Comparison of ENCODE assay signal across 14 mouse cellular contexts in the genomic region with DNA sequence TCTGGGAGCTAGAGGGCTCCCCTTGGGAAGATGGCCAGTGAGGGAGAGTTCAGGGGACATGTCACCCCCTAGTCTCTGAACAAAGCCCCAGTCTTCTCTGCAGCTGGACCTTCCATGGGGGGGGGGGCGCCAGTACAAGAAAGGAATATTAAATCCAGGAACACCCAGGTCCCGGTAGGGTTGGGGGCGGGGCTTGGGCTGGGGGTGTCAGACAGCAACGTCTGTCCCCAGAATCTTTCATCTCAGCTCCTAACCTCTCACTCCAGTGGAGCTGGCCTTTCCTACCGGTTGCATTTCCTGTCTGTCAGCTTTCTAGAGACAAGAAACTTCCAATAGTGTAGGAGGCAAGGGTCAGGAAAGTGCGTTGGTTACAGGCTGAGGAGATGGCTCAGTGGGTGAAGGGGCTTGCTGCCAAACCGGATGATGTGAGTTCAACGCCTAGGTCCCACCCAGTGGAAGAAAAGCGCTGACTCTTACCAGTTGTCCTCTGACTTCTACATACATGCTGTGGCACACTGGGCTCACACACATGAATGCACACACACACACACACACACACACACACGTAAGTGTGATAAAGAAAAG.
DNase-seq lines count a peak whose midpoint lies in the region; ATAC-seq and TF ChIP-seq lines count a peak whose summit lies in the region.
"Had no signal": no experiment of that assay in that cellular context is flagged by ENCODE, and none has a peak within 500 bp of the region (broad histone marks: within the 10 kb centered on the region; RNA-seq: fewer than 3 reads in every experiment).

No protein-coding gene starts in this region.

- H3K36me3 ChIP-seq in heart, embryonic 15.5 days = no peaks in the 10 kb centered on the region
- H3K36me3 ChIP-seq in testis, adult 2 months (ENCODE audit: control insufficient read depth, insufficient read depth, low read length) = no peaks in the 10 kb centered on the region

- TF ChIP-seq POLR2A in testis, adult 2 months (IDR thresholded peaks at IDR 0.05; ENCODE audit: control insufficient read depth, low read depth, low read length) = no peak

- TF ChIP-seq CTCF in layer of hippocampus, adult 2 months (conservative IDR thresholded peaks at IDR 0.05) = no peak
- TF ChIP-seq CTCF in testis, adult 2 months (IDR thresholded peaks at IDR 0.05; ENCODE audit: control insufficient read depth, insufficient read depth, insufficient replicate concordance, low read depth, low read length) = no peak

- H3K4me3 ChIP-seq in heart, embryonic 15.5 days = no peak overlapping the region
- H3K4me3 ChIP-seq in layer of hippocampus, adult 2 months = no peak overlapping the region
- H3K4me3 ChIP-seq in testis, adult 2 months (ENCODE audit: control insufficient read depth, low read depth, low read length) = peak overlapping the region; percentile 27
- H3K4me3 ChIP-seq: limb, embryonic 12.5 days; neural tube, embryonic 12.5 days had no signal

- H3K27me3 ChIP-seq in heart, embryonic 15.5 days = no peaks in the 10 kb centered on the region
- no peaks in the 10 kb centered on the region for H3K27me3 ChIP-seq in testis, adult 2 months (ENCODE audit: control insufficient read depth, insufficient read depth, low read length)
- H3K27me3 ChIP-seq: limb, embryonic 12.5 days; neural tube, embryonic 12.5 days had no signal

- peaks cover 28% of the 10 kb centered on the region for H3K4me1 ChIP-seq in heart, embryonic 15.5 days (replicated peaks)
- H3K4me1 ChIP-seq in testis, adult 2 months (ENCODE audit: control insufficient read depth, insufficient read depth, low read length) = peaks cover 2% of the 10 kb centered on the region; the same call in 1 of the 2 replicates

- no peak overlapping the region for H3K4me2 ChIP-seq in heart, embryonic 15.5 days
- H3K4me2 ChIP-seq: limb, embryonic 12.5 days; midbrain, embryonic 11.5 days; neural tube, embryonic 12.5 days had no signal

- WGBS in heart, embryonic 15.5 days = 46% methylated on average over 10 of the region's 10 CpGs

- ATAC-seq in heart, embryonic 15.5 days (replicated peaks; ENCODE audit: insufficient number of reproducible peaks, insufficient read depth, low FRiP score, low read depth) = no peak

- DNase-seq in heart, adult 11 months = no peak
- no peak for DNase-seq in layer of hippocampus, adult 2 months (ENCODE audit: low spot score in 2 of 2)
- no peak for DNase-seq in layer of hippocampus, postnatal 36 days
- DNase-seq in testis, postnatal 14 days (ENCODE audit: low spot score) = no peak
- peak; percentile 57 to 64 for DNase-seq in thymus, postnatal 36 days
- DNase-seq in right cerebral cortex, adult 18-20 months = no peak
- DNase-seq: adrenal gland, adult 8-10 months; cerebellum, postnatal 14 days; retina, postnatal 1 day had no signal

- no peak overlapping the region for H3K9ac ChIP-seq in heart, embryonic 15.5 days
- H3K9ac ChIP-seq: limb, embryonic 12.5 days; neural tube, embryonic 12.5 days had no signal

- H3K27ac ChIP-seq in heart, embryonic 15.5 days = peak overlapping the region; percentile 36
- H3K27ac ChIP-seq in layer of hippocampus, adult 2 months = 0 out of 2 replicates have a peak overlapping the region, but pooled peaks have one; percentile 28
- no peak overlapping the region for H3K27ac ChIP-seq in testis, adult 2 months (ENCODE audit: control insufficient read depth, insufficient read depth, low read depth, low read length)
- H3K27ac ChIP-seq: limb, embryonic 12.5 days; neural tube, embryonic 12.5 days had no signal

- H3K9me3 ChIP-seq in heart, embryonic 15.5 days (replicated peaks) = no peaks in the 10 kb centered on the region
- H3K9me3 ChIP-seq: limb, embryonic 12.5 days; neural tube, embryonic 12.5 days had no signal

Comparison
In these comparisons a context has a peak if more than half of its experiments do, and no peak if none do; other contexts are left out.
1. DNase-seq: peak in thymus, postnatal 36 days (2 of 2); none in heart, adult 11 months (single experiment), layer of hippocampus, adult 2 months (0 of 2), layer of hippocampus, postnatal 36 days (0 of 2), testis, postnatal 14 days (single experiment) and right cerebral cortex, adult 18-20 months (single experiment).